Mouse (Mus musculus) midbrain, embryonic 15.5 days (tissue): ENCODE results near the gene Cinp. TPM values are rescaled to one million over a fixed set of nuclear protein-coding genes. Genes with fewer than 3 reads are reported as not detected.
A peak's percentile ranks its signal among the peaks of the same experiment; 100 is the strongest.

Experiments
- ATAC-seq: fragments of 200-750 bp; cut with Nextera tagmentation; replicated peaks from 2 replicates; pipeline ENCODE4 v1.8.0; 2017; ENCODE audit warnings: moderate TSS enrichment
- H3K27ac ChIP-seq: fragments of 300-500 bp; sonication (generic); 2 replicates; pipeline ENCODE4 v1.5.1; 2015; ENCODE audit warnings: mild to moderate bottlenecking, inconsistent platforms
- H3K27me3 ChIP-seq: fragments of 300-500 bp; sonication (generic); replicated peaks from 2 replicates; pipeline ENCODE4 v1.6.1; 2015; ENCODE audit warnings: inconsistent platforms
- H3K36me3 ChIP-seq: fragments of 300-500 bp; sonication (generic); replicated peaks from 2 replicates; pipeline ENCODE4 v1.6.1; 2015; ENCODE audit warnings: inconsistent platforms
- H3K4me1 ChIP-seq: fragments of 300-500 bp; sonication (generic); 2 replicates; pipeline ENCODE4 v1.6.1; 2015; ENCODE audit warnings: inconsistent platforms
- H3K4me2 ChIP-seq: fragments of 300-500 bp; sonication (generic); 2 replicates; pipeline ENCODE4 v1.6.1; 2015; ENCODE audit warnings: inconsistent platforms, mild to moderate bottlenecking, moderate library complexity
- H3K4me3 ChIP-seq: fragments of 300-500 bp; sonication (generic); 2 replicates; pipeline ENCODE4 v1.5.1; 2015; ENCODE audit warnings: mild to moderate bottlenecking, inconsistent platforms
- H3K9ac ChIP-seq: fragments of 300-500 bp; sonication (generic); 2 replicates; pipeline ENCODE4 v1.6.1; 2015; ENCODE audit warnings: mild to moderate bottlenecking, inconsistent platforms
- H3K9me3 ChIP-seq: fragments of 300-500 bp; sonication (generic); 2 replicates; pipeline ENCODE4 v1.6.1; 2016; ENCODE audit warnings: inconsistent platforms
- WGBS: fragments of 180-500 bp; shearing (Covaris S2); methylation state at CpG from one replicate; pipeline ENCODE4 v1.1.7; 2015; ENCODE audit warnings: mixed read lengths; 5-methylcytosine and 5-hydroxymethylcytosine counted together
- polyA plus RNA-seq: library from polyadenylated mRNA; unstranded; fragments of >200 nt; fragmentation: Nextera tagmentation; extraction: Ambion mirVana; gene quantifications from 2 replicates; pipeline ENCODE4 v1.2.1, GENCODE M21; 2015

The Cinp gene
- polyA plus RNA-seq: 76.3 and 85.4 TPM in 2 replicates

GRCm38 (mm10) chr12:110889036-110890020 is at the start of gene Cinp, which contains the start of gene Tecpr2:
TSS of gene Cinp (minus strand) at chr12:110889145.
TSS of gene Tecpr2 (plus strand) at chr12:110889264.
- Histone ChIP-seq H3K27ac (peak within 1 kb of the TSS; percentile 95), H3K9ac (peak within 1 kb of the TSS; percentile 92), H3K27me3 (no peaks in the 10 kb centered on the region), H3K9me3 (no peaks in the 10 kb centered on the region), H3K4me1 (peaks cover 21% of the 10 kb centered on the region), H3K4me2 (peak within 1 kb of the TSS; percentile 84), H3K4me3 (peak within 1 kb of the TSS; percentile 93), H3K36me3 (no peaks in the 10 kb centered on the region)
- WGBS: under 1% methylated on average over 68 of the region's 74 CpGs
- ATAC-seq: peak; percentile 99

- no peak for ATAC-seq
- Histone ChIP-seq H3K4me2 (no peak overlapping the region), H3K27ac (no peak overlapping the region), H3K27me3 (no peaks in the 10 kb centered on the region), H3K9ac (no peak overlapping the region), H3K4me1 (no peaks in the 10 kb centered on the region), H3K9me3 (no peaks in the 10 kb centered on the region), H3K36me3 (peaks cover 24% of the 10 kb centered on the region; the same call in 1 of the 2 replicates), H3K4me3 (no peak overlapping the region)
- 87% methylated on average over 5 of the region's 5 CpGs for WGBS
Measured at GRCm38 (mm10) chr12:110937496-110937895, 48.6 kb upstream of the Cinp start.

GRCm38 (mm10) chr12:110935983-110936620 is 47.2 kb upstream of the Cinp start:
- no peak overlapping the region for H3K4me3 ChIP-seq
- H3K27me3 ChIP-seq: no peaks in the 10 kb centered on the region
- no peaks in the 10 kb centered on the region for H3K9me3 ChIP-seq
- WGBS: 60% methylated on average over 9 of the region's 9 CpGs
- peak; percentile 73; the same call in 1 of the 2 replicates for ATAC-seq
- H3K36me3 ChIP-seq: peaks cover 22% of the 10 kb centered on the region; the same call in 1 of the 2 replicates
- no peak overlapping the region for H3K9ac ChIP-seq
- no peak overlapping the region for H3K4me2 ChIP-seq
- no peaks in the 10 kb centered on the region for H3K4me1 ChIP-seq
- no peak overlapping the region for H3K27ac ChIP-seq

- no peaks in the 10 kb centered on the region for H3K27me3 ChIP-seq
- no peak overlapping the region for H3K4me2 ChIP-seq
- no peak overlapping the region for H3K27ac ChIP-seq
- no peak for ATAC-seq
- no peaks in the 10 kb centered on the region for H3K9me3 ChIP-seq
- H3K36me3 ChIP-seq: peaks cover 23% of the 10 kb centered on the region; the same call in 1 of the 2 replicates
- H3K4me1 ChIP-seq: no peaks in the 10 kb centered on the region
- no peak overlapping the region for H3K4me3 ChIP-seq
- no peak overlapping the region for H3K9ac ChIP-seq
- WGBS: 77% methylated on average over 5 of the region's 5 CpGs
Measured at GRCm38 (mm10) chr12:110932820-110933219, 43.9 kb upstream of the Cinp start.

GRCm38 (mm10) chr12:110921572-110921971 is 32.6 kb upstream of the Cinp start:
- Histone ChIP-seq H3K4me2 (no peak overlapping the region), H3K9ac (no peak overlapping the region), H3K27me3 (no peaks in the 10 kb centered on the region), H3K36me3 (peaks cover 14% of the 10 kb centered on the region; the same call in 1 of the 2 replicates), H3K4me1 (no peaks in the 10 kb centered on the region), H3K27ac (no peak overlapping the region), H3K4me3 (no peak overlapping the region), H3K9me3 (no peaks in the 10 kb centered on the region)
- ATAC-seq: no peak
- 84% methylated on average over 5 of the region's 5 CpGs for WGBS

- Histone ChIP-seq H3K27ac (no peak overlapping the region), H3K4me2 (no peak overlapping the region), H3K36me3 (peaks cover 21% of the 10 kb centered on the region; the same call in 1 of the 2 replicates), H3K9ac (no peak overlapping the region), H3K4me3 (no peak overlapping the region), H3K9me3 (no peaks in the 10 kb centered on the region), H3K27me3 (no peaks in the 10 kb centered on the region), H3K4me1 (no peaks in the 10 kb centered on the region)
- ATAC-seq: no peak
- 95% methylated on average over 4 of the region's 4 CpGs for WGBS
Measured at GRCm38 (mm10) chr12:110920254-110920653, 31.3 kb upstream of the Cinp start.

- WGBS: 91% methylated on average over 9 of the region's 9 CpGs
- no peak for ATAC-seq
- H3K9ac ChIP-seq: no peak overlapping the region
Measured at GRCm38 (mm10) chr12:110915761-110916160, 26.8 kb upstream of the Cinp start.

GRCm38 (mm10) chr12:110909962-110910361 is 21.0 kb upstream of the Cinp start:
- no peaks in the 10 kb centered on the region for H3K36me3 ChIP-seq
- H3K4me1 ChIP-seq: no peaks in the 10 kb centered on the region
- WGBS: 94% methylated on average over 2 of the region's 2 CpGs

More at GRCm38 (mm10) chr12:110915761-110916160, 26.8 kb upstream of the Cinp start:
- H3K4me3 ChIP-seq: no peak overlapping the region
- no peak overlapping the region for H3K4me2 ChIP-seq
- H3K27ac ChIP-seq: no peak overlapping the region
- no peaks in the 10 kb centered on the region for H3K27me3 ChIP-seq
- H3K9me3 ChIP-seq: no peaks in the 10 kb centered on the region
- H3K4me1 ChIP-seq: no peaks in the 10 kb centered on the region
- H3K36me3 ChIP-seq: peaks cover 21% of the 10 kb centered on the region; the same call in 1 of the 2 replicates

GRCm38 (mm10) chr12:110907845-110908244 is 18.9 kb upstream of the Cinp start:
- WGBS: 90% methylated on average over 3 of the region's 3 CpGs
- H3K36me3 ChIP-seq: no peaks in the 10 kb centered on the region
- H3K4me2 ChIP-seq: no peak overlapping the region

More at GRCm38 (mm10) chr12:110909962-110910361, 21.0 kb upstream of the Cinp start:
- H3K27me3 ChIP-seq: no peaks in the 10 kb centered on the region
- H3K9ac ChIP-seq: no peak overlapping the region
- H3K4me2 ChIP-seq: no peak overlapping the region
- H3K4me3 ChIP-seq: no peak overlapping the region
- no peak overlapping the region for H3K27ac ChIP-seq
- no peak for ATAC-seq
- H3K9me3 ChIP-seq: no peaks in the 10 kb centered on the region

GRCm38 (mm10) chr12:110903536-110903935 is 14.6 kb upstream of the Cinp start:
- Histone ChIP-seq H3K4me3 (no peak overlapping the region), H3K36me3 (no peaks in the 10 kb centered on the region), H3K27ac (no peak overlapping the region), H3K4me1 (no peaks in the 10 kb centered on the region), H3K27me3 (no peaks in the 10 kb centered on the region), H3K4me2 (no peak overlapping the region), H3K9ac (no peak overlapping the region), H3K9me3 (no peaks in the 10 kb centered on the region)
- WGBS: 79% methylated on average over 2 of the region's 2 CpGs
- no peak for ATAC-seq

More at GRCm38 (mm10) chr12:110907845-110908244, 18.9 kb upstream of the Cinp start:
- no peak overlapping the region for H3K27ac ChIP-seq
- H3K4me3 ChIP-seq: no peak overlapping the region
- H3K9ac ChIP-seq: no peak overlapping the region
- H3K4me1 ChIP-seq: no peaks in the 10 kb centered on the region
- H3K27me3 ChIP-seq: no peaks in the 10 kb centered on the region
- H3K9me3 ChIP-seq: no peaks in the 10 kb centered on the region
- no peak for ATAC-seq

GRCm38 (mm10) chr12:110902106-110902505 is 13.2 kb upstream of the Cinp start:
- H3K36me3 ChIP-seq: no peaks in the 10 kb centered on the region
- H3K27me3 ChIP-seq: no peaks in the 10 kb centered on the region
- no peak overlapping the region for H3K9ac ChIP-seq
- ATAC-seq: no peak
- H3K4me1 ChIP-seq: no peaks in the 10 kb centered on the region
- H3K27ac ChIP-seq: no peak overlapping the region
- H3K9me3 ChIP-seq: no peaks in the 10 kb centered on the region
- H3K4me2 ChIP-seq: no peak overlapping the region
- WGBS: 72% methylated on average over 4 of the region's 4 CpGs
- no peak overlapping the region for H3K4me3 ChIP-seq

GRCm38 (mm10) chr12:110891887-110892286 is 2.9 kb upstream of the Cinp start:
- Histone ChIP-seq H3K9ac (no peak overlapping the region), H3K4me1 (peaks cover 21% of the 10 kb centered on the region), H3K9me3 (no peaks in the 10 kb centered on the region), H3K36me3 (no peaks in the 10 kb centered on the region), H3K27ac (no peak overlapping the region), H3K4me3 (no peak overlapping the region), H3K27me3 (no peaks in the 10 kb centered on the region), H3K4me2 (no peak overlapping the region)
- WGBS: 91% methylated on average over 1 of the region's 1 CpGs
- no peak for ATAC-seq
